Mouse (Mus musculus) liver, embryonic 14.5 days (tissue): ENCODE measurements around the gene Ly6g6c. TPM values are rescaled to one million over a fixed set of nuclear protein-coding genes. Genes with fewer than 3 reads are reported as not detected.
A peak's percentile ranks its signal among the peaks of the same experiment; 100 is the strongest.
"Not testable (repeated sequence)": the region's sequence is repeated elsewhere in the genome, so short reads cannot be mapped to it uniquely, and the experiment has no call there.

ENCODE experiments used
- ATAC-seq: fragments of 200-750 bp; cut with Nextera tagmentation; 2 replicates; pipeline ENCODE4 v1.8.0; 2017; ENCODE audit warnings: moderate number of reproducible peaks, mild to moderate bottlenecking, moderate library complexity; ENCODE audit not compliant: insufficient read depth
- DNase-seq, 3 experiments: peaks; one replicate each; pipeline ENCODE4 v3.0.0-alpha.2; 2012 to 2013; ENCODE audit warnings: low read depth in 3 of 3, low spot score in 3 of 3
- H3K27ac ChIP-seq: fragments of 300-500 bp; sonication (generic); 2 replicates; pipeline ENCODE4 v1.5.1; 2014; ENCODE audit warnings: moderate library complexity, mild to moderate bottlenecking, control low read depth, inconsistent platforms
- H3K27me3 ChIP-seq: fragments of 300-500 bp; sonication (generic); 2 replicates; pipeline ENCODE4 v1.6.1; 2014; ENCODE audit warnings: mild to moderate bottlenecking, low read length, moderate library complexity; ENCODE audit not compliant: control insufficient read depth, insufficient read depth
- H3K36me3 ChIP-seq: fragments of 300-500 bp; sonication (generic); replicated peaks from 2 replicates; pipeline ENCODE4 v1.6.1; 2014; ENCODE audit warnings: low read depth; ENCODE audit not compliant: control insufficient read depth, insufficient read depth
- H3K4me1 ChIP-seq, 2 experiments: fragments of 200-500 bp in 1 of 2; fragments of 300-500 bp in 1 of 2; sonication (generic) in 1 of 2; replicated peaks; 2 replicates each; pipeline ENCODE4 v1.6.1; 2012 to 2014; ENCODE audit warnings: antibody characterized with exemption in 1 of 2, inconsistent platforms in 1 of 2, low read length in 1 of 2; ENCODE audit not compliant: control insufficient read depth in 2 of 2, insufficient read depth in 2 of 2
- H3K4me2 ChIP-seq: fragments of 300-500 bp; sonication (generic); 2 replicates; pipeline ENCODE4 v1.6.1; 2014; ENCODE audit warnings: low read depth, mild to moderate bottlenecking, control low read depth, moderate library complexity
- H3K4me3 ChIP-seq, 2 experiments: fragments of 200-500 bp in 1 of 2; fragments of 300-500 bp in 1 of 2; sonication (generic) in 1 of 2; 2 replicates each; pipeline ENCODE4 v1.5.1; 2012 to 2014; ENCODE audit warnings: low read depth in 2 of 2, low read length in 2 of 2, mild to moderate bottlenecking in 2 of 2, control low read depth in 1 of 2, inconsistent platforms in 1 of 2, moderate library complexity in 1 of 2; ENCODE audit not compliant: insufficient read depth in 1 of 2
- H3K9ac ChIP-seq: fragments of 300-500 bp; sonication (generic); replicated peaks from 2 replicates; pipeline ENCODE4 v1.6.1; 2014; ENCODE audit warnings: mild to moderate bottlenecking, control low read depth, moderate library complexity
- H3K9me3 ChIP-seq: fragments of 300-500 bp; sonication (generic); 2 replicates; pipeline ENCODE4 v1.6.1; 2016; ENCODE audit warnings: low read length, mixed read lengths; ENCODE audit not compliant: control insufficient read depth
- CTCF ChIP-seq: IDR thresholded peaks from 2 replicates; pipeline ENCODE4 v1.5.1; 2016; ENCODE audit warnings: antibody characterized with exemption, low read depth, control low read depth
- EP300 ChIP-seq: IDR thresholded peaks from 2 replicates; pipeline ENCODE4 v1.6.1; 2016; ENCODE audit warnings: antibody characterized with exemption, low read depth
- WGBS: fragments of 180-500 bp; shearing (Covaris S2); extraction: QIAGEN DNeasy Blood & Tissue Kit; methylation state at CpG from one replicate; pipeline ENCODE4 v1.1.7; 2014; ENCODE audit not compliant: insufficient replicate concordance; 5-methylcytosine and 5-hydroxymethylcytosine counted together
- polyA plus RNA-seq, 2 experiments: library from polyadenylated mRNA; depleted of rRNA in 1 of 2; stranded (reverse) in 1 of 2; unstranded in 1 of 2; fragments of >200 nt; fragmentation: Nextera tagmentation in 1 of 2; extraction: Ambion mirVana in 1 of 2; gene quantifications; 2 replicates each; pipeline versions ENCODE4 v1.2.1 to v1.2.3; 2012 to 2014

The Ly6g6c gene
- polyA plus RNA-seq, 2 experiments = 0.26 to 0.37 TPM

- 58% methylated on average over 7 of the region's 7 CpGs for WGBS
- Histone ChIP-seq H3K4me1 (peaks cover 6 to 17% of the 10 kb centered on the region in 2 experiments), H3K36me3 (no peaks in the 10 kb centered on the region), H3K9me3 (no peaks in the 10 kb centered on the region), H3K27me3 (no peaks in the 10 kb centered on the region), H3K27ac (no peak overlapping the region), H3K4me2 (no peak overlapping the region), H3K9ac (no peak overlapping the region), H3K4me3 (no peak overlapping the region)
- TF ChIP-seq CTCF (no peak), EP300 (no peak)
- DNase-seq (no peak), ATAC-seq (no peak)
Observed at GRCm38 (mm10) chr17:35031880-35032279, 33.3 kb upstream of the Ly6g6c start.

GRCm38 (mm10) chr17:35032323-35032870 is 32.8 kb upstream of the Ly6g6c start:
- no peak for DNase-seq
- Histone ChIP-seq H3K27ac (no peak overlapping the region), H3K4me3 (no peak overlapping the region), H3K36me3 (no peaks in the 10 kb centered on the region), H3K4me1 (peaks cover 6 to 17% of the 10 kb centered on the region in 2 experiments), H3K4me2 (no peak overlapping the region), H3K9me3 (no peaks in the 10 kb centered on the region), H3K27me3 (no peaks in the 10 kb centered on the region), H3K9ac (no peak overlapping the region)
- TF ChIP-seq CTCF = peak; percentile 29
- TF ChIP-seq EP300 = no peak
- no peak for ATAC-seq
- 67% methylated on average over 8 of the region's 8 CpGs for WGBS

GRCm38 (mm10) chr17:35033703-35034102 is 31.5 kb upstream of the Ly6g6c start:
- not testable (repeated sequence) for H3K4me2 ChIP-seq, H3K4me3 ChIP-seq, H3K36me3 ChIP-seq, DNase-seq, ATAC-seq, H3K9ac ChIP-seq, H3K9me3 ChIP-seq, H3K27ac ChIP-seq, H3K27me3 ChIP-seq
- peaks cover 3 to 14% of the 10 kb centered on the region in 2 experiments for H3K4me1 ChIP-seq
- WGBS = 52% methylated on average over 1 of the region's 1 CpGs

GRCm38 (mm10) chr17:35034896-35035295 is 30.3 kb upstream of the Ly6g6c start:
- H3K27me3 ChIP-seq = no peaks in the 10 kb centered on the region
- H3K9ac ChIP-seq = no peak overlapping the region
- no peak overlapping the region for H3K4me2 ChIP-seq
- ATAC-seq (no peak), DNase-seq (no peak)
- TF ChIP-seq CTCF (no peak), EP300 (no peak)
- 62% methylated on average over 6 of the region's 6 CpGs for WGBS
- no peaks in the 10 kb centered on the region for H3K9me3 ChIP-seq
- H3K4me3 ChIP-seq = no peak overlapping the region
- no peak overlapping the region for H3K27ac ChIP-seq
- peaks cover 3 to 13% of the 10 kb centered on the region in 2 experiments for H3K4me1 ChIP-seq
- H3K36me3 ChIP-seq = no peaks in the 10 kb centered on the region

- no peaks in the 10 kb centered on the region for H3K9me3 ChIP-seq
- TF ChIP-seq CTCF (no peak), EP300 (no peak)
- H3K36me3 ChIP-seq = no peaks in the 10 kb centered on the region
- no peak overlapping the region for H3K4me3 ChIP-seq
- 73% methylated on average over 11 of the region's 11 CpGs for WGBS
- no peaks in the 10 kb centered on the region for H3K27me3 ChIP-seq
- no peak overlapping the region for H3K9ac ChIP-seq
- H3K4me1 ChIP-seq = peaks cover 9 to 17% of the 10 kb centered on the region in 2 experiments
- no peak for ATAC-seq
- no peak overlapping the region for H3K4me2 ChIP-seq
- DNase-seq = no peak
- no peak overlapping the region for H3K27ac ChIP-seq
Observed at GRCm38 (mm10) chr17:35039121-35039873, 25.9 kb upstream of the Ly6g6c start.
